Mouse (Mus musculus): ENCODE measurements around the gene Krtap5-1. TPM values are rescaled to one million over a fixed set of nuclear protein-coding genes. Genes with fewer than 3 reads are reported as not detected.
"Not testable (repeated sequence)": the region's sequence is repeated elsewhere in the genome, so short reads cannot be mapped to it uniquely, and the experiment has no call there.

Gene Krtap5-1
- polyA plus RNA-seq, 1 experiment from 2014 or later, result not detected

- Histone ChIP-seq H3K4me1 (replicated peaks; ENCODE audit: insufficient read depth, low read length) (peaks cover 10% of the 10 kb centered on the region; the same call in 1 of the 2 replicates), H3K27ac (no peak overlapping the region), H3K36me3 (ENCODE audit: insufficient read depth, low read length) (no peaks in the 10 kb centered on the region), H3K4me2 (ENCODE audit: low read length) (no peak overlapping the region), H3K9ac (ENCODE audit: low read depth, low read length) (no peak overlapping the region), H3K4me3 (replicated peaks; ENCODE audit: low read depth, low read length) (no peak overlapping the region), H3K9me3 (replicated peaks; ENCODE audit: low read length) (no peaks in the 10 kb centered on the region), H3K27me3 (ENCODE audit: insufficient read depth, low read length) (no peaks in the 10 kb centered on the region)
- no peak for TF ChIP-seq CTCF (IDR thresholded peaks at IDR 0.05; ENCODE audit: low read depth)
- DNase-seq (ENCODE audit: low spot score) (no peak), ATAC-seq (replicated peaks; ENCODE audit: low FRiP score, low read depth) (no peak)
- WGBS, result 80% methylated on average over 4 of the region's 4 CpGs
These were observed 34.4 kb upstream of the Krtap5-1 start for GRCm38 (mm10) chr7:142331281-142331680.

GRCm38 (mm10) chr7:142330271-142330724 lies 33.4 kb upstream of the Krtap5-1 start:
- 41% methylated on average over 9 of the region's 9 CpGs for WGBS
- Histone ChIP-seq H3K9me3 (replicated peaks; ENCODE audit: low read length) (no peaks in the 10 kb centered on the region), H3K9ac (ENCODE audit: low read depth, low read length) (no peak overlapping the region), H3K4me2 (ENCODE audit: low read length) (no peak overlapping the region), H3K4me1 (replicated peaks; ENCODE audit: insufficient read depth, low read length) (peaks cover 10% of the 10 kb centered on the region; the same call in 1 of the 2 replicates), H3K4me3 (replicated peaks; ENCODE audit: low read depth, low read length) (no peak overlapping the region), H3K27ac (no peak overlapping the region), H3K36me3 (ENCODE audit: insufficient read depth, low read length) (no peaks in the 10 kb centered on the region), H3K27me3 (ENCODE audit: insufficient read depth, low read length) (no peaks in the 10 kb centered on the region)
- DNase-seq (ENCODE audit: low spot score) (peak; percentile 85), ATAC-seq (replicated peaks; ENCODE audit: low FRiP score, low read depth) (no peak; the same call in 1 of the 2 replicates)
- TF ChIP-seq CTCF (IDR thresholded peaks at IDR 0.05; ENCODE audit: low read depth), result no peak

DNA sequence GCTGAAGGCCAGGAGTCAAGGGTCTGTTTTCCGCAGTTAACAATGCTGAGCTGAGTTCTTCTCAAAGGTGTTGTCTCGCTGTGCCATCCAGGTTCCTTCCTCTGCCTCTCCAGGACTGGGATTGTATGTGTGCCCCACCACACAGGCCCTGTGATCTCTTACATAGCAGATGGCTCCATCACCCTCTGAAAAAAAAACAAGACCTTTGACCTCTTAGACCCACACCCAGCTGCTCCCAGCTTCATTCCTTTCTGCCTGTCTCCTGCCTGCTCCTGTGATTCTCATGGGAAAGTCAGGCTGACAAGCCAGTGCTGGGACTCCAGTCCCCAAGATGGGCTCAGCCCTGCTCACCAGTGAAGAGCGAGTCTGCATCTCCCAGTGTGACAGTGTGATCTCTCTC lies 31.6 kb upstream of the Krtap5-1 start:
- H3K4me1 ChIP-seq (replicated peaks; ENCODE audit: insufficient read depth, low read length), result peaks cover 10% of the 10 kb centered on the region; the same call in 1 of the 2 replicates
- TF ChIP-seq CTCF (IDR thresholded peaks at IDR 0.05; ENCODE audit: low read depth), result no peak
- no peaks in the 10 kb centered on the region for H3K36me3 ChIP-seq (ENCODE audit: insufficient read depth, low read length)
- ATAC-seq (replicated peaks; ENCODE audit: low FRiP score, low read depth) (no peak), DNase-seq (ENCODE audit: low spot score) (no peak)
- no peaks in the 10 kb centered on the region for H3K9me3 ChIP-seq (replicated peaks; ENCODE audit: low read length)
- no peak overlapping the region for H3K27ac ChIP-seq
- no peak overlapping the region for H3K4me3 ChIP-seq (replicated peaks; ENCODE audit: low read depth, low read length)
- no peak overlapping the region for H3K9ac ChIP-seq (ENCODE audit: low read depth, low read length)
- H3K4me2 ChIP-seq (ENCODE audit: low read length), result no peak overlapping the region
- 68% methylated on average over 3 of the region's 3 CpGs for WGBS
- H3K27me3 ChIP-seq (ENCODE audit: insufficient read depth, low read length), result no peaks in the 10 kb centered on the region

DNA sequence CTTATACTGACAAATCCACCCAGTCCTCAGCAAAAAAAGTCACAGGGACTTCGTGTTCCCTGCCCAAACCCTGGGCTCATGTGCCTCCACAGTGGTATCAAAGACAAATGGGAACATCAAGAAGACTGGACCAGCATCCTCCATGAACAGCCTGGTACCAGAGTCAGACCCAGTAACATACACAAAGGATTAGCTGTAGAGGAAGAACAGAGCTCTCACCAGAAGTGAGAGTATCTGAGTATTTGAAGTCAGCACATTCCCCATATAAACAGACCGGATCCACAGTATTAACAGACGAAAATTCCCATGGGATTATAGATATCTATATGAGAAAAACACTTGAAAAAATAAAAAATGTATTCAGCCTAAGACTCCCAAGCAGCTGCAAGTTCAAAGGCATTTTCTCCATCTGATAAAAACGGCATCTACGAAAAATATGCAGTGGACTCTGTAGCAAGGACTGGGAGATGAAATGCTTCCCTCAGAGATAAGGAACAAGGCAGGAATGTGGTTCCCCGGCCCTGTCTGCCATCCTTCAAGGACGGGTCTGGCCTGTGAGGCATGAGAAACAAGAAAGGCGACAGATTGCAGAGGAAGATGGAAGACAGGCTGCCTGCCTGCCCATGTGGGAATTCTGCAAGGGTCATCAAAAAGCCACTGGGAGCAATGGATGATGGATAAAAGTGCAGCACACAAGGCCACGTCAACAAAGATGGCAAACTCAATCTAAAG lies 30.0 kb upstream of the Krtap5-1 start:
- H3K9me3 ChIP-seq (replicated peaks; ENCODE audit: low read length), result no peaks in the 10 kb centered on the region
- DNase-seq (ENCODE audit: low spot score) (peak; percentile 65), ATAC-seq (replicated peaks; ENCODE audit: low FRiP score, low read depth) (no peak)
- 0 out of 2 replicates have a peak overlapping the region, but pooled peaks have one; percentile 25 for H3K27ac ChIP-seq
- no peak overlapping the region for H3K4me3 ChIP-seq (replicated peaks; ENCODE audit: low read depth, low read length)
- H3K9ac ChIP-seq (ENCODE audit: low read depth, low read length), result no peak overlapping the region
- H3K36me3 ChIP-seq (ENCODE audit: insufficient read depth, low read length), result no peaks in the 10 kb centered on the region
- WGBS, result 51% methylated on average over 9 of the region's 9 CpGs
- H3K4me1 ChIP-seq (replicated peaks; ENCODE audit: insufficient read depth, low read length), result peaks cover 10% of the 10 kb centered on the region; the same call in 1 of the 2 replicates
- no peaks in the 10 kb centered on the region for H3K27me3 ChIP-seq (ENCODE audit: insufficient read depth, low read length)
- H3K4me2 ChIP-seq (ENCODE audit: low read length), result no peak overlapping the region
- no peak for TF ChIP-seq CTCF (IDR thresholded peaks at IDR 0.05; ENCODE audit: low read depth)

DNA sequence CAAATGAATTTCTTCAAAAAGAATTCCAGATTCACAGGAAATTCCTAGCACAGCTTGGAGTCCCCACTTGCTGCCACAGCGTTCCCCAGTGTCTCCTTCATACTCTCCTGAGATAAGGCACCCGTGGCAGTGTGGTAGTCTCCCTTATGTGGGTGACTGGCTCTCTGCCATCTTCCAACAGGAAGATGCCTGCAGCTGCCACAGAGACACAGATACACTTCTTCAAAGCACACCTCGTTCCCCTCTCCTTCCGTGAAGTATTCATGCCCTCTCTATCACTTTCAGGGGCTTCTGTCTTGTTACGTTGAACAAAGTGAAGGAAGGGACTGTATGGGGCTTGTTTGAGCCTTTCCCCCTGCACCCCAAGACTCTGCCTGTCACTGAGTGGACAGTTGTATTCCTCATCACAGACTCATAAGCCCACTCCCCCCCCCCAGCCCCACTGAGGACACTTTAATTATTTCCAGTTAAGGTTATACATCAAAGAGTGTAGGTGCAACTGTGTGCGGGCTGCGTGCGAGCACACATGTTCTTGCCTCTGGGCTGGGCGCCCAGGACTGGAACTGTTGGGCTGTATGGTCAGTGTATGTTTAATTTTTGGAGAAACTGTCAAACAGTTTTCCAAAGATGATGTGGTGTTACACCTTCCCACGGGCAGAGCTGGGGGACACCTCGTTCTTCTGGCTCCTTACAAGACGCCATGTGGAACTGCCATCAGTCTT lies 26.6 kb upstream of the Krtap5-1 start:
- Histone ChIP-seq H3K9me3 (replicated peaks; ENCODE audit: low read length) (no peaks in the 10 kb centered on the region), H3K36me3 (ENCODE audit: insufficient read depth, low read length) (no peaks in the 10 kb centered on the region), H3K4me3 (replicated peaks; ENCODE audit: low read depth, low read length) (no peak overlapping the region), H3K4me2 (ENCODE audit: low read length) (no peak overlapping the region), H3K27me3 (ENCODE audit: insufficient read depth, low read length) (no peaks in the 10 kb centered on the region), H3K9ac (ENCODE audit: low read depth, low read length) (no peak overlapping the region), H3K27ac (no peak overlapping the region), H3K4me1 (replicated peaks; ENCODE audit: insufficient read depth, low read length) (no peaks in the 10 kb centered on the region)
- no peak for TF ChIP-seq CTCF (IDR thresholded peaks at IDR 0.05; ENCODE audit: low read depth)
- ATAC-seq (replicated peaks; ENCODE audit: low FRiP score, low read depth) (no peak), DNase-seq (ENCODE audit: low spot score) (no peak)
- 84% methylated on average over 12 of the region's 12 CpGs for WGBS

DNA sequence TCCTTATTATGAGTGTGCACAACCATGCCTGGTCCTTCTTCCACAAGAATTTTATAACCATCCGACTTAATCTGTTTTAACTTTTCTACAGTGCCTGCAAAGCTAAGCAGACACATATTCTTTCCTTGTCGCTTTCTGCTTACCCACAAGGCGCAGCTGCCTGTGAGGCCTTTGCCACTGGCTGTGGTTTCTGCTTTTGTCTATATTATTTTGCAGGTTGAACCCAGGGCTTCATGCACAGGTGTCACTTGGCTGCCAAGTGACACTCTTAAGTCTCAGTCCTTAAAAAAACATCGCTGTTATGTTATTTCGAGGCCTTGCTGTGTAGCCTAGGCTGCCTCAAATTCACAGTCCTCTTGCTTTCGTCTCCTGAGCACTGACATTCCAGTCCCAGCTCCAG lies 25.7 kb upstream of the Krtap5-1 start:
- no peak overlapping the region for H3K27ac ChIP-seq
- WGBS, result 88% methylated on average over 6 of the region's 6 CpGs
- no peaks in the 10 kb centered on the region for H3K27me3 ChIP-seq (ENCODE audit: insufficient read depth, low read length)

DNA sequence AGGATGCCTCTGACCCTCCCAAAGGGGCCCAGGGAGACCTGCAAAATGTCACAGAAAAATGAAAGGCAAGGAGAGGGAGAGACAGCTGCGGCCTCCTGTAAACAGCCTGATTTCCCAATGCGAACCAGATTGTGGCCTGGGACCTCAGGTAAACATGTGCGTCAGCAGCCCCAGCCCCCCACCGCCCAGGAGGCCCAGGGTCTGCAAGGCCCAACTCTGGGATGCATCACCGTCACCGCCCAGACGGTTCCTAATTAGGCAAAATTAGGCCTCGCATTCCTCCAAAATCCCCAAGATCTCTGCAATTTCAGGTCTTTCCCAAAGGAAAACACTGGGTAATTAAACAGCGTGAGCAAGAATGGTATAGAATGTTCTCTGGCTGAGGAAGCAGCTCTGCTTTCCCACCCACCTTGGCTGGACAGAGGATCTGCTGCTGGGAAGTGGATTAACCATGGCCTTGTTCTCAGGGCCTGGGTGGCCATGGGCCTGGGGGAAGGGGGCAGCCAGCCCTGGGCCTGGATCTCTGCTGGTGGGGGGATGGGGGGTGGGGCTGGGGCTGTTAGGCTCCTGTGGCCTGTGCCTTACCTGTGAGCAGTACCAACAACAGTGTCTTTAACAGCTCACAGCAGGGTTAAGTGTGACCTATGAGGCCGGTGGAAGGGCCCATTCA lies 24.9 kb upstream of the Krtap5-1 start:
- not testable (repeated sequence) for H3K27me3 ChIP-seq (ENCODE audit: insufficient read depth, low read length); H3K27ac ChIP-seq; H3K9ac ChIP-seq (ENCODE audit: low read depth, low read length); ATAC-seq (replicated peaks; ENCODE audit: low FRiP score, low read depth); H3K4me3 ChIP-seq (replicated peaks; ENCODE audit: low read depth, low read length); H3K9me3 ChIP-seq (replicated peaks; ENCODE audit: low read length); H3K4me1 ChIP-seq (replicated peaks; ENCODE audit: insufficient read depth, low read length); H3K36me3 ChIP-seq (ENCODE audit: insufficient read depth, low read length); H3K4me2 ChIP-seq (ENCODE audit: low read length); DNase-seq (ENCODE audit: low spot score)
- WGBS, result 68% methylated on average over 3 of the region's 10 CpGs

More for the DNA sequence above, 25.7 kb upstream of the Krtap5-1 start:
- H3K9ac ChIP-seq (ENCODE audit: low read depth, low read length), result no peak overlapping the region
- no peak overlapping the region for H3K4me2 ChIP-seq (ENCODE audit: low read length)
- no peak for DNase-seq (ENCODE audit: low spot score)
- TF ChIP-seq CTCF (IDR thresholded peaks at IDR 0.05; ENCODE audit: low read depth), result no peak
- H3K4me1 ChIP-seq (replicated peaks; ENCODE audit: insufficient read depth, low read length), result no peaks in the 10 kb centered on the region
- ATAC-seq (replicated peaks; ENCODE audit: low FRiP score, low read depth), result no peak
- no peak overlapping the region for H3K4me3 ChIP-seq (replicated peaks; ENCODE audit: low read depth, low read length)
- H3K9me3 ChIP-seq (replicated peaks; ENCODE audit: low read length), result no peaks in the 10 kb centered on the region
- no peaks in the 10 kb centered on the region for H3K36me3 ChIP-seq (ENCODE audit: insufficient read depth, low read length)

Data from kidney, postnatal 0 days (tissue).